Comparison of ENCODE assay signal across 8 mouse cellular contexts in genomic region chr14:33213823-33214766, GRCm38 (mm10). TPM values are rescaled to one million over a fixed set of nuclear protein-coding genes. Genes with fewer than 3 reads are reported as not detected.
DNase-seq lines count a peak whose midpoint lies in the region; ATAC-seq lines count a peak whose summit lies in the region.

Gene Arhgap22 (plus strand): TSS chr14:33214026.

- ATAC-seq in intestine, embryonic 15.5 days, result peak; percentile 97
- peak; percentile 91 for ATAC-seq in megakaryocyte-erythroid progenitor cell, adult 5-6 weeks (replicated peaks; ENCODE audit: low FRiP score, low TSS enrichment, poor library complexity, severe bottlenecking)

- DNase-seq in adrenal gland, adult 18-20 months (ENCODE audit: low spot score in 2 of 2), result peak; percentile 85 to 86
- DNase-seq in embryo, embryonic 11 days, result peak; percentile 92
- peak; percentile 77 to 81 for DNase-seq in gastrocnemius, postnatal 36 days
- peak; percentile 83 to 92 for DNase-seq in left cerebral cortex, postnatal 14 days (ENCODE audit: low spot score in 2 of 2)
- peak; percentile 91 for DNase-seq in right cerebral cortex, postnatal 14 days
- DNase-seq in urinary bladder, postnatal 25 days (ENCODE audit: low spot score), result peak; percentile 85

- H3K27ac ChIP-seq in intestine, embryonic 15.5 days, result no peak within 1 kb of the TSS

- no peaks in the 10 kb centered on the region for H3K36me3 ChIP-seq in intestine, embryonic 15.5 days

- 12% methylated on average over 28 of the region's 28 CpGs for WGBS in intestine, embryonic 15.5 days

- no peaks in the 10 kb centered on the region for H3K9me3 ChIP-seq in intestine, embryonic 15.5 days

- peak within 1 kb of the TSS; percentile 8; the same call in 1 of the 2 replicates for H3K9ac ChIP-seq in intestine, embryonic 15.5 days

- intact Hi-C loops in gastrocnemius, postnatal 36 days (cut with DNase I), result loop anchor here (1.0 to 5.0 kb wide), 2 partner anchors 89 to 158 kb away; no protein-coding TSS in a partner anchor
- intact Hi-C loops in left cerebral cortex, postnatal 14 days (cut with DNase I), result loop anchor here (1.0 to 2.0 kb wide), 2 partner anchors 89 to 157 kb away; no protein-coding TSS in a partner anchor

- peaks cover 9% of the 10 kb centered on the region for H3K4me1 ChIP-seq in intestine, embryonic 15.5 days (replicated peaks)

- 0 out of 2 replicates have a peak, but pooled peaks cover 2% of the 10 kb centered on the region for H3K27me3 ChIP-seq in intestine, embryonic 15.5 days (replicated peaks)

- peak within 1 kb of the TSS; percentile 49 for H3K4me2 ChIP-seq in intestine, embryonic 15.5 days (replicated peaks)

- no peak within 1 kb of the TSS for H3K4me3 ChIP-seq in intestine, embryonic 15.5 days (replicated peaks)

RNA-seq across cellular contexts. Expression of gene Arhgap22, which starts in this region (rescaled TPM):
- 1 to 10 TPM; 5.6 to 6.3 TPM for total RNA-seq in adrenal gland, adult 18-20 months (2021)
- total RNA-seq in gastrocnemius, postnatal 36 days (2021), result 1 to 10 TPM; 1.2 to 1.6 TPM
- 3.9 and 5.3 TPM in 2 replicates for polyA plus RNA-seq in intestine, embryonic 15.5 days (2015; fragmentation: Nextera tagmentation; extraction: Ambion mirVana)
- total RNA-seq in left cerebral cortex, postnatal 14 days (2021), result 10 to 100 TPM in 1 of 2 experiments, 1 to 10 TPM in 1; 8.8 to 11.4 TPM
- not detected in 2 replicates for total RNA-seq in megakaryocyte-erythroid progenitor cell, adult 5-6 weeks (2014; fragmentation: Nextera tagmentation)
- not detected in 2 replicates for total RNA-seq in megakaryocyte-erythroid progenitor cell, adult 5-6 weeks (2017)

Comparison
In these comparisons a context has a peak if more than half of its experiments do, and no peak if none do; other contexts are left out.
1. Peak in ATAC-seq in megakaryocyte-erythroid progenitor cell, adult 5-6 weeks; RNA of the gene not detected or under 1 TPM.